Mouse (Mus musculus) mature B cell (primary cell): ENCODE results near the gene Txndc8.

Source experiments
- in situ Hi-C: fragments of 300-500 bp; cut with MboI; formaldehyde crosslinking; loops from 2 replicates; pipeline ENCODE4 v1.14.3; 2019

Txndc8 gene

GRCm38 (mm10) chr4:58009024-58009423 lies at the start of gene Txndc8:
Gene Txndc8, minus strand, starts transcription at chr4:58009124.
- in situ Hi-C loops, result no loop called here

- in situ Hi-C loops, result no loop called here
Observed at GRCm38 (mm10) chr4:58055653-58056052, 46.7 kb upstream of the Txndc8 start.

GRCm38 (mm10) chr4:58054441-58054840 lies 45.5 kb upstream of the Txndc8 start:
- in situ Hi-C loops, result no loop called here

- in situ Hi-C loops, result no loop called here
Observed at GRCm38 (mm10) chr4:58050746-58051145, 41.8 kb upstream of the Txndc8 start.

- in situ Hi-C loops, result no loop called here
Observed at GRCm38 (mm10) chr4:58050276-58050675, 41.4 kb upstream of the Txndc8 start.

- in situ Hi-C loops, result no loop called here
Observed at GRCm38 (mm10) chr4:58044833-58045232, 35.9 kb upstream of the Txndc8 start.

GRCm38 (mm10) chr4:58044356-58044755 lies 35.4 kb upstream of the Txndc8 start:
- in situ Hi-C loops, result no loop called here

GRCm38 (mm10) chr4:58040093-58040492 lies 31.2 kb upstream of the Txndc8 start:
- in situ Hi-C loops, result no loop called here

GRCm38 (mm10) chr4:58037096-58037705 lies 28.3 kb upstream of the Txndc8 start:
- in situ Hi-C loops, result no loop called here

- in situ Hi-C loops, result no loop called here
Observed at GRCm38 (mm10) chr4:58034663-58035062, 25.7 kb upstream of the Txndc8 start.

GRCm38 (mm10) chr4:58032714-58033113 lies 23.8 kb upstream of the Txndc8 start:
- in situ Hi-C loops, result no loop called here

GRCm38 (mm10) chr4:58003501-58003900 lies 5.4 kb downstream of the Txndc8 start:
- in situ Hi-C loops, result no loop called here

GRCm38 (mm10) chr4:57991425-57991824 lies 17.5 kb downstream of the Txndc8 start:
- in situ Hi-C loops, result no loop called here

GRCm38 (mm10) chr4:57974400-57975117 lies 34.4 kb downstream of the Txndc8 start:
- in situ Hi-C loops, result no loop called here

- in situ Hi-C loops, result no loop called here
Observed at GRCm38 (mm10) chr4:57973592-57974268, 35.2 kb downstream of the Txndc8 start.

- in situ Hi-C loops, result no loop called here
Observed at GRCm38 (mm10) chr4:57970285-57970684, 38.6 kb downstream of the Txndc8 start.

- in situ Hi-C loops, result no loop called here
Observed at GRCm38 (mm10) chr4:57967195-57967594, 41.7 kb downstream of the Txndc8 start.

- in situ Hi-C loops, result no loop called here
Observed at GRCm38 (mm10) chr4:57965516-57965915, 43.4 kb downstream of the Txndc8 start.

GRCm38 (mm10) chr4:57964143-57964542 lies 44.8 kb downstream of the Txndc8 start:
- in situ Hi-C loops, result no loop called here

- in situ Hi-C loops, result no loop called here
Observed at GRCm38 (mm10) chr4:57959056-57959455, 49.9 kb downstream of the Txndc8 start.

GRCm38 (mm10) chr4:57958098-57958497 lies 50.8 kb downstream of the Txndc8 start:
- in situ Hi-C loops, result no loop called here

GRCm38 (mm10) chr4:57957200-57958085 lies 51.5 kb downstream of the Txndc8 start:
- in situ Hi-C loops, result no loop called here
